Mouse (Mus musculus) cerebellum, adult 11-12 months (tissue): Measurements from ENCODE around the gene Hmgcs2.

Source experiments
- DNase-seq: peaks from one replicate; pipeline ENCODE4 v3.0.0; 2022

The Hmgcs2 gene

DNA sequence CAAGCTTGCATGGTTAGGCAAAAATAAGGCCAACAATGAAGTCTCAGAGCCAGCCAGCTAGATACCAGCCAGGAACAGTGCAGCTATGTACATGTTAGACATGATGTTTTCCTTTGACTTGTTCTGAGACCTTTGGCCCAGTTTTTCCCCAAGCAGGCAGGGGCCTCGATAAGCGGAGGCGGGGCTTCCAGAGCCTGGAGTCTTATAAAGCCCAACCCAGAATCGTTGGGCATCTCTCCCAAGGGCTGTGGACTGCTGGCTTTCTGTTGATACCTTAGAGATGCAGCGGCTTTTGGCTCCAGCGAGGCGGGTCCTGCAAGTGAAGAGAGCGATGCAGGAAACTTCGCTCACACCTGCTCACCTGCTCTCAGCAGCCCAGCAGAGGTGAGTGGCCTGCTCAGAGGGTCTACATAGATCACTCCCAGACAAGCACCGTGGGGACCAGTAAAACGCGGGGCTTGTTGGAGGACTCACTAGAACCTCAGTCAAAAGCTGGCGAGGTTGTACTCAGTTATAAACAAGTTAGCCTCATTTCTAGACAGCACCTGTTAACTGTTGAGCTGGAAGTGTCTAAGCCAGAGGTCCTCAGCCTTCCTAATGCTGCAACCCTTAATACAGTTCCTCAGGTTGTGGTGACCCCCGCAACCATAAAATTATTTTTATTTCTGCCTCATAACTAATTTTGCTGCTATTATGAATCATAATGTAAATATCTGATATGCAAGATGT lies at the start of gene Hmgcs2:
Gene Hmgcs2, plus strand, starts transcription at position 232 of the 729 bp plus-strand sequence.
- no peak for DNase-seq

- no peak for DNase-seq
Observed at GRCm38 (mm10) chr3:98233504-98233903, 46.7 kb upstream of the Hmgcs2 start.

DNA sequence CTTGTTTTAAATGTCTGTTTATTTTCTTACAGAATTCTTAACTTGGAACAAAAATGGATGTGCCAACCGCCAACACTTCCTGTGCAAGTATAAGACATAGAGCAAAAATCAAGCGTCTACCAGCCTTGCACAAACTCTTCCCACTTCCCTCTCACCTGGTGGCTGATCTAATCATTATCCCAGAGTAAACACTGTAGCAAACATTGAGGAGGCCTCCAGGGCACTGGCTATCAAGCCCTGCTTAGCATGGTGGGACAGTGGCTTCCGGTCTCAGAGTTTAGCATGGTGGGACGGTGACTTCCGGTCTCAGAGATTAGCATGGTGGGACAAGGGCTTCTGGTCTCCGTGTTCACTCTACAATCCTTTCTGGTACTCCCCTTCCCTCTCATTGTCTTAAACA lies 44.0 kb upstream of the Hmgcs2 start:
- DNase-seq, result no peak

- no peak for DNase-seq
Observed at GRCm38 (mm10) chr3:98237240-98237639, 43.0 kb upstream of the Hmgcs2 start.

- DNase-seq, result no peak
Observed at GRCm38 (mm10) chr3:98238150-98238549, 42.1 kb upstream of the Hmgcs2 start.

- DNase-seq, result no peak
Observed at GRCm38 (mm10) chr3:98242051-98242450, 38.2 kb upstream of the Hmgcs2 start.

DNA sequence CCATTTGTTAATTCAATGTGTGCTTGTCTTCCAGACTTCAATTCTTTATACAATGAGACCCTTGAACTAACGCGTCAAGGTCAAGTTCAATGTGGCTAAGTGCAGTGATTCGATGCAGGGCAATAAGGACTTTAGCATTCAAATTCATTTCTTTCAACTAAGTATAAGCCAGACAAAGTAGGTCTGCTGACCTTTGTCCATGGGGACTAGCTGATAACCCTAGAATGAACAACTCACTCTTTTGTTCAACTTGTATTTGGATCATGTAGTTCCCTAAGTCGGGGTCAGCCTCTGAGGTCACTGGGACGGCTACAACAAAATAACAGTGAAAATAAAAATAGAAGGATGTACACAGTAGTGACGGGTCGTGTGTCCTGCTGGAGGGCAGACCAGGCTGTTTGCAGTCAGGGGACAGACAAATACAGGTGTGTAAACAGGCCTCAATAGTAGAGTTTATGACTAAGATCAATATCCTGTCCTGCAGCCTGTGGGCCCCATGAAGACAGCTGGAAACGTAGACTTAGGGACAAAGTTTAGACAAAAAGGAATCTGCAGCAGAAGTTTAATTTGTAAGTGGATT lies 37.7 kb upstream of the Hmgcs2 start:
- DNase-seq, result no peak

- DNase-seq, result no peak
Observed at GRCm38 (mm10) chr3:98245892-98246291, 34.3 kb upstream of the Hmgcs2 start.

- DNase-seq, result no peak
Observed at GRCm38 (mm10) chr3:98246985-98247751, 33.1 kb upstream of the Hmgcs2 start.

- DNase-seq, result no peak
Observed at GRCm38 (mm10) chr3:98249378-98249777, 30.9 kb upstream of the Hmgcs2 start.

DNA sequence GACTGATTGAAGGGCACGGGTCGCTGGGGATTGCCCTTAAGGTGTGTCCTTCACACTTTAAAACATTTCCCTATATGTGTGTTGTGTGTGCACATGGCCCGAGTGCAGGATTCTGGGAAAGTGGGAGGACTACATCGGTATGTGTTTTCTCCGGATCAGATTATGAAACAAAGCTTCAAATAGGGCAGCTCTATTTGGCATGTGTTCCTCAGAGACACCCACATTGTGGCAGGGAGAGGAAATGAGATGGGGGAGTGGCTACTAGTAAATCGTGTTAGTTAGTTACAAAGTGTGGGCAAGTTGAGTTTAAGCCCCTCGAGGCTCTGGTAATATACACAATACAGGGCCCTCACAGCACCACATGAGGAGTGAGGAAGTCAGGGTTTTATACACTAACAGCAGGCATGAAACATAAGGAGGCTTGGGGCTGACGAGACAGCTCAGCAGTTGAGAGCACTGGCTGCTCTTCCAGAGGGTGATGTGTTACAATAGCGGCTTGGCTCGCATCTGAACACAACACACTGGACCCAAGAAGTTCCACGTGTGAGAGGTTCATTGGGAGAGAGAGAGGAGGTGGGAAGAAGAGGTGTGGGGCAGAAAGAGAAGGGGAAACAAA lies 30.3 kb upstream of the Hmgcs2 start:
- DNase-seq, result no peak

- DNase-seq, result no peak
Observed at GRCm38 (mm10) chr3:98254059-98254458, 26.2 kb upstream of the Hmgcs2 start.

DNA sequence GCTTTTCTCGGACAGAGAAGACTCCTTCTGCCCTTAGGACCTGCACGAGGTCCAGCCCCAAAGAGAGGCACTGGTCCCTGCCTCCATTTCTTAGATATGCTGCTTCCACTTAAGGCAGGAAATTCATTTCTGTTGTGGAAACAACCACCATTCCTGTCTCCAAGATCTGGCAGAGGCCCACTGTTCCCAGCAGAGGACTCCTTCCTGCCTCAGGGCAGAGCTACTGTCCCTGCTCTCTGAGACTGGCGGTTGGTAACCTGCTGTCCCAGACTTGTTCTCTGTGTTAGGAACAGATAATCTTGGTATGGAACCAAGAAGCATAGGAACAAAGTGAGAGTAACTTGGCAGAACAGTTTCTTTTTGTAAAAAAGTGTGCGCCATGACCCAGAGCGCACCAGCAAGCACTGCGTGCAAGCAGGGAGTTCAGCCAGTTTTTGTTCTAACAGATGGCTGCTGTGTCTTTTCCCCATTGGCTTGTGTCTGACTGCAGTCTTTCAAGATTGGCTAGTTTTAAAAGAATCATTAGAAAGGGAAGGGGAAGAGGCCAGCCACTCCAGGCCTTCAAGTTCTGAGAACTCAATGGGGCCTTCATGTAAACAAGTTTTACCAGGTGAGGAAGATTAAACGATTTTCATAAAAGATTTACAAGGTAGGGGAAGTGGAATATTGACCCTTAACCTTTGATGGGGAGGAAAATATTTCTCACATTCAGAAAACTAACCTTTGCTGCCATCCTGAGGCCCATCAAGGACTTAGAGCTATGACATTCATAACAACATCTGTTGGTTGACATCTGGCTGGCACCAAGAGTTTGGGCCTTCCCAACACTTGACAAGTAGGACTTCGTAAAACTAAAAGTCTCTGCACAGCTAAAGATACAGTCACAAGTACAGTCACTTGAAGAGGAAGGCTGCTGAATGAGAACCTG lies 25.3 kb upstream of the Hmgcs2 start:
- DNase-seq, result no peak

DNA sequence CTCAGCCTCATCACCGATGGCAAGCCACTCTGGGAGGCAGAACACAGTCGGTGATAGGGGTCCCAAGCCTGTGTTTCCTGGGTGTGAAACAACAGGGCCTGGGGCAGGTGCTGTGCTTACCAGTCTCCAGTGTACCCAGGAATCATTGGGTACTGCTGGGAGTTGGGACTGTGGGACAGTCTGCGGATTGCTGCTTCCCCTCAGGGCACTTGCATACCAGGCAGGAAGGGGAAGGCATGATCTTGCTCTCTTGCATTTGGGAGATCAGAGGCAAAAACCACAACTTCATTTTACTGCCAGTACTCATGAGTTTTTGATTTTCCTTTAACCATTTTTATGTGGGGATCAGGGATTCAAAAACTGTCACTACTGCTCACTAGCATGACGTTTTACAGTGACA lies 21.5 kb upstream of the Hmgcs2 start:
- DNase-seq, result no peak

GRCm38 (mm10) chr3:98259271-98259751 lies 20.9 kb upstream of the Hmgcs2 start:
- DNase-seq, result peak; percentile 10

DNA sequence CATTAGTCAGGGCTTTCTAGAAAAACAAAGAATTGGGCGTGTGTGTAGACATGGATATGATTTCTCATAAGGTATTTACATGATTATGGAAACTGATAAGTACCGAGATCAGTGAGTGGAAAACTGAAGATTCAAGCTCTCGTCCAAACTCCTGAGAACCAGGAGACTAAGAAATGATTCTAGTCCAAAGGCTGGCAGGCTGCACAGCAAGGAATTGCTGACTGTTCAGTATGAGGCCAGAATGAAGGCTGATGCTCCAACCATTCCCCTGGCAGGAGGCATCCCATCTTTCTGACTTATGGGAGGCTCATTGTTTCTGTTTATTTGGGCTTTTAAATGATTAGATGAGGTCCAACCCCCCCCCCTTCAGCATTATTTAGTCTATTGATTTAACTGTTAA lies 19.7 kb upstream of the Hmgcs2 start:
- DNase-seq, result no peak

DNA sequence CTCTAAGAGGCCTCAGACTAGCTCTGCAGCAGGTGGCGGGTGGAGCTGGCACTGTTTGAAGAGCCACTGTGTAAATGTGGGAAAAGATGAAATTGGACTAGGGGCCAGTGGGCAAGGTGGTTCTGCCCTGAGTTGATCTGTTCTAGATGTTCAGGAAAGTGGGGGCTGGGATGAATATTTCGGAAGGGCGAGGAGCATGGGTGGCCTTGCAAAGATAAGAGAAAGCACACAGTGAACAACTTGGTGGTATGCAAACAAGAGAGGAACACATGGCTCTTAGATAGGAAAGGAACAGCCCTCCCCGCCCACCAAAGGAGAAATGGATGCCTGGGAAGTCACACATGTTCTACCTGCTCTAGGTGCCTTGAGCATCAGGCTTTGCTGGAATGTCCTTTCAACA lies 18.8 kb upstream of the Hmgcs2 start:
- no peak for DNase-seq

- no peak for DNase-seq
Observed at GRCm38 (mm10) chr3:98262133-98262532, 18.1 kb upstream of the Hmgcs2 start.

DNA sequence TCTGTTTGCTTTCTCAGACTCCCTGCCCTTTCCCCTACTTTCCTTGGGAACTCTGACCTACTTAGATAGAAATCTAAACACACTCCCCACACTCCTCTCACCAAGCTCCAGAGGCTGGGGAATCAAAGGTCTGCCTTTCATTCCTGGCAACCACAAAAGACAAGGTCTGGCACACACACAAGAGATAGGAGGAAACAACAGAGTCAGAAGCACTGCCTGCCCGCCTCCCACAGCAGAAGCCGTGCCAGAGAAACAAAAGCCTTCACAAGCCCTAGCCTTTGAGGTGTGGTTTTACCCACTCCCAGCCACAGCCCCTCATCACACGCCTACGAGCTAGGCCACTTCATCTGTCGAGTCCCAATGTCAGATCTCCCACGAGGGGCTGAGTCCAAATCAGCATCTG lies 13.0 kb upstream of the Hmgcs2 start:
- DNase-seq, result no peak

GRCm38 (mm10) chr3:98273623-98274398 lies 6.4 kb upstream of the Hmgcs2 start:
- no peak for DNase-seq

DNA sequence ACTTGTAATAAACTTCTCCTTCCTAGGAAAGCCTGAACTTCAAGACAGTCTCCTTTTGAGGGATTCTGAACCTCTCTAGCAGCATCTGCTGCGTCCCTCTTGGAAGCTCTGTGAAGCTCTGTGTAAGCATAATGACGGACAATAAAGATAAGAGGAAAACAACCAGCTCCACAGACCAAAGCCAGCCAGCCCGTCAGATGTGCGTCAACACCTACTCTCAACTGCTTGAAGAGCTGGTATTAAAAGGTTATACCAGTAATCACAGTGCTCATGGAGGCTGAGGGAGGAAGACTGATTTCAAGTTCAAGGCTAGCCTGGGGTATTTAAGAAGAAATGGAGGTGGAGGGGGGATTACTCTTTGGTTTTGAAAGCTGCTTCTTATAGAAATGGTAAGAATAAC lies 553 bp upstream of the Hmgcs2 start:
- no peak for DNase-seq
